ENCODE assay signal across 9 mouse cellular contexts in genomic region chr17:25432433-25433181, GRCm38 (mm10). TPM values are rescaled to one million over a fixed set of nuclear protein-coding genes. Genes with fewer than 3 reads are reported as not detected.
DNase-seq lines count a peak whose midpoint lies in the region; ATAC-seq and TF ChIP-seq lines count a peak whose summit lies in the region.
"Had no signal": no experiment of that assay in that cellular context is flagged by ENCODE, and none has a peak within 500 bp of the region (broad histone marks: within the 10 kb centered on the region; RNA-seq: fewer than 3 reads in every experiment).

No protein-coding gene starts in this region.

- H3K4me1 ChIP-seq in kidney, embryonic 14.5 days (ENCODE audit: control insufficient read depth, insufficient read depth, low read length) = peaks cover 49% of the 10 kb centered on the region
- peaks cover 77% of the 10 kb centered on the region for H3K4me1 ChIP-seq in embryonic facial prominence, embryonic 13.5 days
- peaks cover 23% of the 10 kb centered on the region for H3K4me1 ChIP-seq in hindbrain, postnatal 0 days (ENCODE audit: insufficient read depth, low read length)
- peaks cover 57% of the 10 kb centered on the region for H3K4me1 ChIP-seq in midbrain, embryonic 10.5 days

- H3K9ac ChIP-seq in kidney, embryonic 14.5 days (ENCODE audit: low read depth, low read length) = peak overlapping the region; percentile 73
- H3K9ac ChIP-seq in embryonic facial prominence, embryonic 13.5 days = peak overlapping the region; percentile 86
- H3K9ac ChIP-seq in hindbrain, postnatal 0 days (replicated peaks; ENCODE audit: low read length) = peak overlapping the region; percentile 78

- H3K27ac ChIP-seq in kidney, embryonic 14.5 days (ENCODE audit: low read depth, low read length) = no peak overlapping the region
- H3K27ac ChIP-seq in embryonic facial prominence, embryonic 13.5 days = no peak overlapping the region
- peak overlapping the region; percentile 69 for H3K27ac ChIP-seq in hindbrain, postnatal 0 days
- peak overlapping the region; percentile 89 for H3K27ac ChIP-seq in midbrain, embryonic 10.5 days (replicated peaks)
- H3K27ac ChIP-seq: macrophage had no signal

- no peaks in the 10 kb centered on the region for H3K9me3 ChIP-seq in kidney, embryonic 14.5 days (ENCODE audit: control insufficient read depth, low read length)
- no peaks in the 10 kb centered on the region for H3K9me3 ChIP-seq in embryonic facial prominence, embryonic 13.5 days
- H3K9me3 ChIP-seq in hindbrain, postnatal 0 days (ENCODE audit: low read length) = no peaks in the 10 kb centered on the region
- no peaks in the 10 kb centered on the region for H3K9me3 ChIP-seq in midbrain, embryonic 10.5 days (replicated peaks)

- 0 out of 2 replicates have a peak, but pooled peaks cover 3% of the 10 kb centered on the region for H3K27me3 ChIP-seq in kidney, embryonic 14.5 days (ENCODE audit: control insufficient read depth, insufficient read depth, low read length)
- H3K27me3 ChIP-seq in embryonic facial prominence, embryonic 13.5 days = peaks cover 12% of the 10 kb centered on the region
- no peaks in the 10 kb centered on the region for H3K27me3 ChIP-seq in hindbrain, postnatal 0 days (ENCODE audit: insufficient read depth, low read length)
- peaks cover 93% of the 10 kb centered on the region for H3K27me3 ChIP-seq in midbrain, embryonic 10.5 days (ENCODE audit: low read depth, poor library complexity, severe bottlenecking)

- peak overlapping the region; percentile 97 for H3K4me2 ChIP-seq in kidney, embryonic 14.5 days (replicated peaks; ENCODE audit: low read depth, low read length)
- peak overlapping the region; percentile 93 for H3K4me2 ChIP-seq in embryonic facial prominence, embryonic 13.5 days
- H3K4me2 ChIP-seq in hindbrain, postnatal 0 days (ENCODE audit: low read depth, low read length) = peak overlapping the region; percentile 90

- WGBS in kidney, embryonic 14.5 days = under 1% methylated on average over 53 of the region's 53 CpGs
- under 1% methylated on average over 53 of the region's 53 CpGs for WGBS in embryonic facial prominence, embryonic 13.5 days
- under 1% methylated on average over 44 of the region's 53 CpGs for WGBS in hindbrain, postnatal 0 days
- WGBS in midbrain, embryonic 10.5 days = 1% methylated on average over 53 of the region's 53 CpGs

- no peaks in the 10 kb centered on the region for H3K36me3 ChIP-seq in kidney, embryonic 14.5 days (ENCODE audit: control insufficient read depth, insufficient read depth, low read length)
- peaks cover 16% of the 10 kb centered on the region for H3K36me3 ChIP-seq in embryonic facial prominence, embryonic 13.5 days
- no peaks in the 10 kb centered on the region for H3K36me3 ChIP-seq in hindbrain, postnatal 0 days (ENCODE audit: insufficient read depth, low read length)
- H3K36me3 ChIP-seq in midbrain, embryonic 10.5 days = no peaks in the 10 kb centered on the region

- no peak for TF ChIP-seq CTCF in hindbrain, postnatal 0 days (IDR thresholded peaks at IDR 0.05; ENCODE audit: low read depth)

- peak overlapping the region; percentile 78 for H3K4me3 ChIP-seq in kidney, embryonic 14.5 days (ENCODE audit: low read length)
- peak overlapping the region; percentile 84 for H3K4me3 ChIP-seq in embryonic facial prominence, embryonic 13.5 days
- peak overlapping the region; percentile 72 for H3K4me3 ChIP-seq in hindbrain, postnatal 0 days (ENCODE audit: low read length)
- peak overlapping the region; percentile 82 for H3K4me3 ChIP-seq in midbrain, embryonic 10.5 days

- no peak for ATAC-seq in kidney, embryonic 14.5 days (ENCODE audit: low FRiP score, low TSS enrichment)
- no peak for ATAC-seq in embryonic facial prominence, embryonic 13.5 days (ENCODE audit: insufficient number of reproducible peaks, insufficient read depth, low FRiP score, low TSS enrichment, low read depth)
- no peak for ATAC-seq in hindbrain, postnatal 0 days

- DNase-seq in kidney, adult 11 months = no peak
- DNase-seq in Muller cell, postnatal 12 days (ENCODE audit: inconsistent ontology term) = peak; percentile 55
- peak; percentile 25 for DNase-seq in hindbrain, postnatal 0 days (ENCODE audit: low spot score)
- DNase-seq in midbrain, embryonic 10.5 days (ENCODE audit: low spot score) = peak; percentile 56
- DNase-seq in natural killer cell, adult 2 months (ENCODE audit: low spot score in 2 of 2) = no peak
- DNase-seq in urinary bladder, postnatal 10 days (ENCODE audit: low spot score) = no peak

RNA-seq across cellular contexts. Expression of gene Cacna1h, which starts 1.0 kb away (rescaled TPM):
- 3.0 and 4.0 TPM in 2 replicates for polyA plus RNA-seq in kidney, embryonic 14.5 days (2014; fragmentation: Nextera tagmentation; extraction: Ambion mirVana)
- 6.2 and 8.6 TPM in 2 replicates for polyA plus RNA-seq in embryonic facial prominence, embryonic 13.5 days (2015; fragmentation: Nextera tagmentation; extraction: Ambion mirVana)
- total RNA-seq in hindbrain, postnatal 0 days (2014; rRNA removed) = 82.1 and 111 TPM in 2 replicates
- polyA plus RNA-seq in hindbrain, postnatal 0 days (2015; fragmentation: Nextera tagmentation; extraction: Ambion mirVana) = 4.8 and 5.7 TPM in 2 replicates
- polyA plus RNA-seq in midbrain, embryonic 10.5 days (2016; fragmentation: Nextera tagmentation; extraction: Ambion mirVana) = 2.1 and 3.6 TPM in 2 replicates
- polyA plus RNA-seq: macrophage had no signal

RNA-seq across cellular contexts. Expression of gene Tekt4, which starts 21.8 kb away (rescaled TPM):
- polyA plus RNA-seq in kidney, embryonic 14.5 days (2014; fragmentation: Nextera tagmentation; extraction: Ambion mirVana) = not detected in 2 replicates
- not detected in 2 replicates for polyA plus RNA-seq in embryonic facial prominence, embryonic 13.5 days (2015; fragmentation: Nextera tagmentation; extraction: Ambion mirVana)
- total RNA-seq in hindbrain, postnatal 0 days (2014; rRNA removed) = 5.7 and 7.4 TPM in 2 replicates
- 2.3 and 3.2 TPM in 2 replicates for polyA plus RNA-seq in hindbrain, postnatal 0 days (2015; fragmentation: Nextera tagmentation; extraction: Ambion mirVana)
- 0.17 and 0.38 TPM in 2 replicates for polyA plus RNA-seq in midbrain, embryonic 10.5 days (2016; fragmentation: Nextera tagmentation; extraction: Ambion mirVana)
- polyA plus RNA-seq: macrophage had no signal

Comparison
In these comparisons a context has a peak if more than half of its experiments do, and no peak if none do; other contexts are left out.
1. H3K27ac ChIP-seq: peak in hindbrain, postnatal 0 days (single experiment) and midbrain, embryonic 10.5 days (single experiment); none in kidney, embryonic 14.5 days (single experiment) and embryonic facial prominence, embryonic 13.5 days (single experiment).
2. DNase-seq: peak in Muller cell, postnatal 12 days (single experiment), hindbrain, postnatal 0 days (single experiment) and midbrain, embryonic 10.5 days (single experiment); none in kidney, adult 11 months (single experiment), natural killer cell, adult 2 months (0 of 2) and urinary bladder, postnatal 10 days (single experiment).
3. Peak in every context shown above with its lines, with median percentiles within 50 percentile points of each other: H3K4me2 ChIP-seq, H3K4me3 ChIP-seq and H3K9ac ChIP-seq.